Mouse (Mus musculus) olfactory bulb, adult 2 months (tissue): ENCODE results near the gene Prc1.

Source experiments
- CTCF ChIP-seq: fragments of 200-500 bp; IDR thresholded peaks from 2 replicates; pipeline ENCODE4 v1.5.1; 2012; ENCODE audit warnings: low read depth, mild to moderate bottlenecking, low read length, moderate library complexity; ENCODE audit not compliant: insufficient read depth
- POLR2A ChIP-seq: fragments of 200-500 bp; IDR thresholded peaks from 2 replicates; pipeline ENCODE4 v1.6.1; 2012; ENCODE audit warnings: mild to moderate bottlenecking, low read depth, low read length, moderate library complexity; ENCODE audit not compliant: insufficient read depth

DNA sequence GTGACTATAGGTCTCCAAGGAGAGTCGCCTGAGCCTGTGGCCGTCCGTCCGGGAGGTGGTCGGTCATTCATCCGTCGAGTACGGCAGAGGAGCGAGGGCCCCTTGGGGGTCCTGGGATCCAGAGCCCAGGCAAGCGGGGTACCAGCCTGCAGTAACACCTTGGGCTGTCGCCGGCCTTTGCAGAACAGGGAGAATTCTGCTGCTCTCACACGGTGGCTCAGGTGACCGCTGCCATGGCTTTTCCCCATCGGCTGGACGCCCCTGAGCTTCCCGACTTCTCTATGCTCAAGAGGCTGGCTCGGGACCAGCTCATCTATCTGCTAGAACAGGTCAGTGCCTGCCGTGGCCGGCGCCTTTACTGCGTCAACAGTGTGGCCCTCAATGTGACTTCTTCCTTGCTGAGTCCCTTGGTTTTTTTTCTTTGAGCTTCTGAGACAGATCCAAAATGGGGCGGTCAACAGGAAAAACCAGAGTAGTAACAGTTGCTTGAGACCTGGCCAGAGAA lies 24.4 kb upstream of the Prc1 start:
- TF ChIP-seq CTCF (no peak), POLR2A (no peak)
